Mouse (Mus musculus) megakaryocyte, adult 5-6 weeks (primary cell): Measurements from ENCODE around the gene Stambpl1. TPM values are rescaled to one million over a fixed set of nuclear protein-coding genes. Genes with fewer than 3 reads are reported as not detected.
"Not testable (repeated sequence)": the region's sequence is repeated elsewhere in the genome, so short reads cannot be mapped to it uniquely, and the experiment has no call there.

Experiments used
- ATAC-seq: 2 replicates; pipeline ENCODE4 v1.8.0; 2016; ENCODE audit warnings: mild to moderate bottlenecking, inconsistent platforms; ENCODE audit not compliant: poor library complexity, severe bottlenecking
- total RNA-seq, 2 experiments: library from RNA; stranded (forward) in 1 of 2; stranded (reverse) in 1 of 2; fragments of 153-499, 151-499 nt in 1 of 2; fragments of 221-1000, 200-1000 nt in 1 of 2; gene quantifications; 2 replicates each; pipeline versions ENCODE4 v1.2.3 to v1.2.4; 2015 to 2017

Stambpl1 gene
- total RNA-seq, 2 experiments from 2014 or later = 24.0 to 29.4 TPM

- no peak for ATAC-seq
Measured at GRCm38 (mm10) chr19:34195031-34195430, 3.0 kb downstream of the Stambpl1 start.

GRCm38 (mm10) chr19:34198066-34198465 is 6.0 kb downstream of the Stambpl1 start:
- ATAC-seq = no peak

- ATAC-seq = no peak
Measured at GRCm38 (mm10) chr19:34198901-34199300, 6.9 kb downstream of the Stambpl1 start.

- ATAC-seq = peak; percentile 55
Measured at GRCm38 (mm10) chr19:34199488-34199887, 7.5 kb downstream of the Stambpl1 start.

GRCm38 (mm10) chr19:34202668-34203067 is 10.6 kb downstream of the Stambpl1 start:
- ATAC-seq = no peak

- not testable (repeated sequence) for ATAC-seq
Measured at GRCm38 (mm10) chr19:34206128-34206527, 14.1 kb downstream of the Stambpl1 start.

GRCm38 (mm10) chr19:34206760-34207440 is 14.9 kb downstream of the Stambpl1 start:
- no peak for ATAC-seq

GRCm38 (mm10) chr19:34209031-34209430 is 17.0 kb downstream of the Stambpl1 start:
- ATAC-seq = no peak

- ATAC-seq = no peak
Measured at GRCm38 (mm10) chr19:34209930-34210581, 18.0 kb downstream of the Stambpl1 start.

GRCm38 (mm10) chr19:34210841-34211240 is 18.8 kb downstream of the Stambpl1 start:
- ATAC-seq = no peak

- ATAC-seq = no peak
Measured at GRCm38 (mm10) chr19:34212489-34213250, 20.6 kb downstream of the Stambpl1 start.

- ATAC-seq = no peak
Measured at GRCm38 (mm10) chr19:34213251-34213645, 21.2 kb downstream of the Stambpl1 start.

- ATAC-seq = no peak
Measured at GRCm38 (mm10) chr19:34214136-34214535, 22.1 kb downstream of the Stambpl1 start.

GRCm38 (mm10) chr19:34216956-34217355 is 24.9 kb downstream of the Stambpl1 start:
- ATAC-seq = no peak

GRCm38 (mm10) chr19:34217761-34218160 is 25.7 kb downstream of the Stambpl1 start:
- ATAC-seq = no peak

GRCm38 (mm10) chr19:34219260-34219968 is 27.4 kb downstream of the Stambpl1 start:
- peak; percentile 27; the same call in 1 of the 2 replicates for ATAC-seq

- ATAC-seq = no peak
Measured at GRCm38 (mm10) chr19:34220732-34221380, 28.8 kb downstream of the Stambpl1 start.

GRCm38 (mm10) chr19:34222805-34223204 is 30.8 kb downstream of the Stambpl1 start:
- no peak for ATAC-seq

GRCm38 (mm10) chr19:34231596-34231995 is 39.6 kb downstream of the Stambpl1 start:
- no peak for ATAC-seq

- no peak for ATAC-seq
Measured at GRCm38 (mm10) chr19:34232326-34232725, 40.3 kb downstream of the Stambpl1 start.
